25 mouse cellular contexts compared by ENCODE assay signal in genomic region chr7:111711045-111711808, GRCm38 (mm10).
DNase-seq lines count a peak whose midpoint lies in the region; ATAC-seq and TF ChIP-seq lines count a peak whose summit lies in the region.
"Had no signal": no experiment of that assay in that cellular context is flagged by ENCODE, and none has a peak within 500 bp of the region (broad histone marks: within the 10 kb centered on the region; RNA-seq: fewer than 3 reads in every experiment).

No protein-coding gene starts in this region.

- TF ChIP-seq EP300 in heart, adult 2 months (IDR thresholded peaks at IDR 0.05; ENCODE audit: insufficient read depth, low read depth, low read length), result no peak
- TF ChIP-seq EP300 in liver, postnatal 0 days (IDR thresholded peaks at IDR 0.05; ENCODE audit: low read depth), result no peak

- no peaks in the 10 kb centered on the region for H3K36me3 ChIP-seq in heart, embryonic 15.5 days
- no peaks in the 10 kb centered on the region for H3K36me3 ChIP-seq in heart, adult 2 months (ENCODE audit: control insufficient read depth, insufficient read depth, low read length)
- no peaks in the 10 kb centered on the region for H3K36me3 ChIP-seq in liver, embryonic 12.5 days
- H3K36me3 ChIP-seq in liver, postnatal 0 days (replicated peaks; ENCODE audit: insufficient read depth, low read length), result no peaks in the 10 kb centered on the region
- no peaks in the 10 kb centered on the region for H3K36me3 ChIP-seq in midbrain, postnatal 0 days (ENCODE audit: insufficient read depth, low read length)
- H3K36me3 ChIP-seq: heart, embryonic 12.5 days; limb, embryonic 12.5 days; midbrain, embryonic 13.5 days; neural tube, embryonic 12.5 days had no signal

- WGBS in heart, embryonic 15.5 days, result 81% methylated on average over 6 of the region's 6 CpGs
- 69% methylated on average over 6 of the region's 6 CpGs for WGBS in heart, adult 2 months
- WGBS in liver, embryonic 12.5 days (ENCODE audit: insufficient replicate concordance), result 72% methylated on average over 6 of the region's 6 CpGs
- WGBS in liver, postnatal 0 days (ENCODE audit: insufficient replicate concordance), result 76% methylated on average over 6 of the region's 6 CpGs
- WGBS in midbrain, postnatal 0 days, result 65% methylated on average over 6 of the region's 6 CpGs

- H3K4me3 ChIP-seq in heart, embryonic 15.5 days, result no peak overlapping the region
- no peak overlapping the region for H3K4me3 ChIP-seq in heart, adult 2 months
- no peak overlapping the region for H3K4me3 ChIP-seq in liver, embryonic 12.5 days
- no peak overlapping the region for H3K4me3 ChIP-seq in liver, postnatal 0 days (ENCODE audit: low read depth, low read length)
- no peak overlapping the region for H3K4me3 ChIP-seq in midbrain, postnatal 0 days (ENCODE audit: low read depth, low read length)
- H3K4me3 ChIP-seq: heart, embryonic 12.5 days; limb, embryonic 12.5 days; megakaryocyte, embryonic 14.5 days; midbrain, embryonic 13.5 days; neural tube, embryonic 12.5 days had no signal

- no peaks in the 10 kb centered on the region for H3K27me3 ChIP-seq in heart, embryonic 15.5 days
- no peaks in the 10 kb centered on the region for H3K27me3 ChIP-seq in heart, adult 2 months (ENCODE audit: control insufficient read depth, insufficient read depth, low read length)
- no peaks in the 10 kb centered on the region for H3K27me3 ChIP-seq in liver, embryonic 12.5 days (replicated peaks)
- H3K27me3 ChIP-seq in liver, postnatal 0 days (ENCODE audit: insufficient read depth, low read length), result no peaks in the 10 kb centered on the region
- H3K27me3 ChIP-seq in midbrain, postnatal 0 days (ENCODE audit: insufficient read depth, low read length), result no peaks in the 10 kb centered on the region
- H3K27me3 ChIP-seq: heart, embryonic 12.5 days; limb, embryonic 12.5 days; midbrain, embryonic 13.5 days; neural tube, embryonic 12.5 days had no signal

- no peaks in the 10 kb centered on the region for H3K79me2 ChIP-seq in heart, adult 2 months (replicated peaks; ENCODE audit: control insufficient read depth, insufficient read depth, low read length)

- TF ChIP-seq CTCF in heart, adult 2 months (IDR thresholded peaks at IDR 0.05), result no peak
- TF ChIP-seq CTCF in liver, postnatal 0 days (IDR thresholded peaks at IDR 0.05; ENCODE audit: low read depth), result no peak
- TF ChIP-seq CTCF in midbrain, postnatal 0 days (IDR thresholded peaks at IDR 0.05), result no peak

- peak; percentile 24 for DNase-seq in adrenal gland, postnatal 14 days
- DNase-seq in adrenal gland, postnatal 36 days, result no peak
- DNase-seq in heart, adult 2 months, result no peak
- no peak for DNase-seq in liver, postnatal 0 days
- no peak for DNase-seq in midbrain, postnatal 0 days (ENCODE audit: low spot score)
- DNase-seq: cerebellum, adult 11 months; cerebellum, adult 9-11 months; forebrain, postnatal 0 days; kidney, adult 9 months; kidney, postnatal 14 days; layer of hippocampus, postnatal 36 days; retina, postnatal 1 day; right cerebral cortex, postnatal 25 days; thymus, adult 18-20 months; thymus, postnatal 36 days had no signal

- H3K4me2 ChIP-seq in heart, embryonic 15.5 days, result no peak overlapping the region
- 0 out of 2 replicates have a peak overlapping the region, but pooled peaks have one; percentile 10 for H3K4me2 ChIP-seq in liver, embryonic 12.5 days
- H3K4me2 ChIP-seq in liver, postnatal 0 days (ENCODE audit: low read depth, low read length), result no peak overlapping the region
- no peak overlapping the region for H3K4me2 ChIP-seq in midbrain, postnatal 0 days (ENCODE audit: low read depth, low read length, poor library complexity, severe bottlenecking)
- H3K4me2 ChIP-seq: heart, embryonic 12.5 days; limb, embryonic 12.5 days; lung, embryonic 14.5 days; midbrain, embryonic 13.5 days; neural tube, embryonic 12.5 days had no signal

- H3K4me1 ChIP-seq in heart, embryonic 15.5 days (replicated peaks), result peaks cover 23% of the 10 kb centered on the region
- peaks cover 30% of the 10 kb centered on the region for H3K4me1 ChIP-seq in heart, adult 2 months (ENCODE audit: control insufficient read depth, insufficient read depth, low read length)
- H3K4me1 ChIP-seq in liver, embryonic 12.5 days, result peaks cover 48% of the 10 kb centered on the region
- H3K4me1 ChIP-seq in liver, postnatal 0 days (ENCODE audit: insufficient read depth), result no peaks in the 10 kb centered on the region; the same call in 1 of the 2 replicates
- H3K4me1 ChIP-seq in midbrain, postnatal 0 days (ENCODE audit: insufficient read depth, low read length), result 0 out of 2 replicates have a peak, but pooled peaks cover 2% of the 10 kb centered on the region
- H3K4me1 ChIP-seq: limb, embryonic 12.5 days; megakaryocyte, embryonic 14.5 days; midbrain, embryonic 13.5 days; neural tube, embryonic 12.5 days had no signal

- H3K9me3 ChIP-seq in heart, embryonic 15.5 days (replicated peaks), result no peaks in the 10 kb centered on the region
- no peaks in the 10 kb centered on the region for H3K9me3 ChIP-seq in liver, embryonic 12.5 days (replicated peaks)
- H3K9me3 ChIP-seq in liver, postnatal 0 days (ENCODE audit: low read length), result no peaks in the 10 kb centered on the region
- no peaks in the 10 kb centered on the region for H3K9me3 ChIP-seq in midbrain, postnatal 0 days (ENCODE audit: low read length)
- H3K9me3 ChIP-seq: limb, embryonic 12.5 days; megakaryocyte, embryonic 14.5 days; midbrain, embryonic 13.5 days; neural tube, embryonic 12.5 days had no signal

- no peak for ATAC-seq in heart, embryonic 15.5 days (replicated peaks; ENCODE audit: insufficient number of reproducible peaks, insufficient read depth, low FRiP score, low read depth)
- peak; percentile 76 for ATAC-seq in liver, embryonic 12.5 days
- peak; percentile 32; the same call in 1 of the 2 replicates for ATAC-seq in liver, postnatal 0 days
- no peak for ATAC-seq in midbrain, postnatal 0 days (ENCODE audit: low FRiP score)
- ATAC-seq: forebrain, postnatal 0 days; hindbrain, postnatal 0 days; intestine, embryonic 16.5 days; midbrain, embryonic 13.5 days had no signal

- peak overlapping the region; percentile 17; the same call in 1 of the 2 replicates for H3K27ac ChIP-seq in heart, embryonic 15.5 days
- H3K27ac ChIP-seq in heart, adult 2 months, result no peak overlapping the region
- no peak overlapping the region for H3K27ac ChIP-seq in liver, embryonic 12.5 days
- H3K27ac ChIP-seq in liver, postnatal 0 days (ENCODE audit: low read depth), result no peak overlapping the region
- no peak overlapping the region for H3K27ac ChIP-seq in midbrain, postnatal 0 days (ENCODE audit: low read depth, low read length)
- H3K27ac ChIP-seq: hindbrain, postnatal 0 days; limb, embryonic 12.5 days; midbrain, embryonic 13.5 days; neural tube, embryonic 12.5 days had no signal

- TF ChIP-seq POLR2A in heart, adult 2 months (IDR thresholded peaks at IDR 0.05; ENCODE audit: insufficient read depth, low read depth, low read length), result no peak

- intact Hi-C loops in heart, adult 2 months (cut with DNase I), result no loop called here

- no peak overlapping the region for H3K9ac ChIP-seq in heart, embryonic 15.5 days
- H3K9ac ChIP-seq in heart, adult 2 months (ENCODE audit: low read depth, low read length), result no peak overlapping the region
- no peak overlapping the region for H3K9ac ChIP-seq in liver, embryonic 12.5 days
- H3K9ac ChIP-seq in liver, postnatal 0 days (replicated peaks), result no peak overlapping the region
- no peak overlapping the region for H3K9ac ChIP-seq in midbrain, postnatal 0 days (replicated peaks; ENCODE audit: low read length, poor library complexity, severe bottlenecking)
- H3K9ac ChIP-seq: forebrain, postnatal 0 days; heart, embryonic 12.5 days; limb, embryonic 12.5 days; lung, embryonic 14.5 days; midbrain, embryonic 13.5 days; neural tube, embryonic 12.5 days had no signal

Comparison
In these comparisons a context has a peak if more than half of its experiments do, and no peak if none do; other contexts are left out.
1. ATAC-seq: peak in liver, embryonic 12.5 days (single experiment) and liver, postnatal 0 days (single experiment); none in heart, embryonic 15.5 days (single experiment) and midbrain, postnatal 0 days (single experiment).